In genomic region chr8:28267277-28267676, GRCm38 (mm10) we compare ENCODE assay signal across 35 mouse cellular contexts.
"Had no signal": no experiment of that assay in that cellular context is flagged by ENCODE, and none has a peak within 500 bp of the region (broad histone marks: within the 10 kb centered on the region; RNA-seq: fewer than 3 reads in every experiment).

No protein-coding gene starts in this region.

- H3K9ac ChIP-seq: heart, embryonic 12.5 days; heart, embryonic 13.5 days; heart, embryonic 15.5 days; hindbrain, embryonic 12.5 days; hindbrain, embryonic 13.5 days; hindbrain, embryonic 14.5 days; hindbrain, embryonic 15.5 days; intestine, embryonic 15.5 days; kidney, embryonic 15.5 days had no signal

- ATAC-seq: hindbrain, embryonic 16.5 days; hindbrain, postnatal 0 days; inflammation-experienced regulatory T-cells, adult 6 months; intestine, embryonic 15.5 days; intestine, embryonic 16.5 days; intestine, postnatal 0 days had no signal

- H3K4me3 ChIP-seq: heart, embryonic 10.5 days; heart, embryonic 12.5 days; heart, embryonic 13.5 days; heart, embryonic 15.5 days; hindbrain, embryonic 10.5 days; hindbrain, embryonic 12.5 days; hindbrain, embryonic 13.5 days; hindbrain, embryonic 15.5 days; intestine, embryonic 15.5 days; kidney, embryonic 15.5 days; layer of hippocampus, adult 2 months had no signal

- H3K36me3 ChIP-seq: heart, embryonic 10.5 days; heart, embryonic 12.5 days; heart, embryonic 13.5 days; heart, embryonic 15.5 days; hindbrain, embryonic 10.5 days; hindbrain, embryonic 12.5 days; hindbrain, embryonic 13.5 days; hindbrain, embryonic 15.5 days; intestine, embryonic 15.5 days; kidney, embryonic 15.5 days had no signal

- H3K9me3 ChIP-seq: heart, embryonic 10.5 days; heart, embryonic 12.5 days; heart, embryonic 13.5 days; heart, embryonic 15.5 days; hindbrain, embryonic 10.5 days; hindbrain, embryonic 12.5 days; hindbrain, embryonic 13.5 days; hindbrain, embryonic 15.5 days; intestine, embryonic 15.5 days; kidney, embryonic 15.5 days had no signal

- H3K4me2 ChIP-seq: heart, embryonic 11.5 days; heart, embryonic 12.5 days; heart, embryonic 13.5 days; heart, embryonic 15.5 days; hindbrain, embryonic 12.5 days; hindbrain, embryonic 13.5 days; hindbrain, embryonic 14.5 days; hindbrain, embryonic 15.5 days; intestine, embryonic 15.5 days; kidney, embryonic 15.5 days had no signal

- H3K27ac ChIP-seq: heart, embryonic 10.5 days; heart, embryonic 13.5 days; heart, embryonic 15.5 days; hindbrain, embryonic 10.5 days; hindbrain, embryonic 12.5 days; hindbrain, embryonic 13.5 days; hindbrain, embryonic 14.5 days; hindbrain, embryonic 15.5 days; hindbrain, postnatal 0 days; intestine, embryonic 15.5 days; kidney, embryonic 15.5 days; kidney, postnatal 0 days; layer of hippocampus, adult 2 months had no signal

- DNase-seq: heart, postnatal 10 days; heart, postnatal 14 days; heart, postnatal 36 days; heart, postnatal 4 days; kidney, adult 11 months; kidney, adult 18-20 months; kidney, adult 2 months; kidney, adult 8-10 months; kidney, adult 9 months; kidney, postnatal 10 days; kidney, postnatal 14 days; kidney, postnatal 25 days; kidney, postnatal 36 days; kidney, postnatal 4 days; layer of hippocampus, adult 9-11 months; layer of hippocampus, postnatal 36 days had no signal

- H3K27me3 ChIP-seq: heart, embryonic 12.5 days; heart, embryonic 13.5 days; heart, embryonic 15.5 days; hindbrain, embryonic 12.5 days; hindbrain, embryonic 13.5 days; hindbrain, embryonic 15.5 days; intestine, embryonic 15.5 days; kidney, embryonic 15.5 days had no signal

- H3K4me1 ChIP-seq: heart, embryonic 10.5 days; heart, embryonic 12.5 days; heart, embryonic 13.5 days; heart, embryonic 15.5 days; hindbrain, embryonic 10.5 days; hindbrain, embryonic 12.5 days; hindbrain, embryonic 13.5 days; hindbrain, embryonic 15.5 days; intestine, embryonic 15.5 days; kidney, embryonic 15.5 days had no signal
